Mouse (Mus musculus): Measurements from ENCODE around the gene Olfr694. TPM values are rescaled to one million over a fixed set of nuclear protein-coding genes. Genes with fewer than 3 reads are reported as not detected.
"Not testable (repeated sequence)": the region's sequence is repeated elsewhere in the genome, so short reads cannot be mapped to it uniquely, and the experiment has no call there.

Gene Olfr694
- not detected in 2 replicates for polyA plus RNA-seq (2012)

DNA sequence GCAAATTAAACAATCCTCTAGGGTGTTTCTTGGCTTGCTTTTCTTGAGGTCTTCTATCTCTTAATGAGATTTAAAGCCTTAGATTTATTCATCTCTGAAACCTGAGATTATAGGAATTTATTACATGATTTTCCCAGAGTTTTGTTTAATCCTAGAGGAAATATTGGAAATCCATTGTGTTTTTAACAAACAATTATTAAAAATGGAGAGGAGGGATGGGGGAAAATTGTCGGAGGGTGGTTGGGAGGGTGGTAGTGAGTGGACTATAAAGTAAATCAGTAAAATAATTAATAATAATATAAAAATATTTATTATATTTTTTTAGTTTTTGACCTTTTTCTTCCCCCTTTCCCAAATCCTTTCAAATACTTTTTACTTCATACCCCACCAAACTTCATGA, at the start of gene Olfr694:
TSS of gene Olfr694 (minus strand) at position 101 of the 400 bp plus-strand sequence.
- TF ChIP-seq TAL1 (IDR thresholded peaks at IDR 0.05; ENCODE audit: low read length): no peak
- no peak for TF ChIP-seq GATA1 (IDR thresholded peaks at IDR 0.05; ENCODE audit: low read length)
- no peaks in the 10 kb centered on the region for H3K4me1 ChIP-seq (ENCODE audit: control insufficient read depth)

DNA sequence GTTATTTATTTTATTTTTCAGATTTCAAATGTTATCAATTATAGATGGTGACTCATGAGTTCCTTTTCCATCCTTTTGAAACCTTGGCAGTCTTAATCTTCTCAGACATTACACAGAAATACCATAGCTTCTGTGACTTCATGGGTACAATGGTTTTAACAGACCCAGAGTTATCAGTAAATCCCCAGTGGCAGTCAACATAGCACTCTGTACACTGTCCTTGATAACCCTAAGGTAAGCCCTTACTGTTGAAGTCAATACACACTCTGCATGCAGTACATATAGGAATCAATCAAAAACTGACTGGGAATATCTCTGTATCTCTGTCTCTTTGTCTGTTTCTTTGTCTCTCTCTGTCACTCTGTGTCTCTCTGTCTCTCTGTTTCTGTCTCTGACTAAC, 45.4 kb upstream of the Olfr694 start:
- Histone ChIP-seq H3K27me3 (ENCODE audit: control insufficient read depth) (no peaks in the 10 kb centered on the region), H3K36me3 (ENCODE audit: control insufficient read depth) (no peaks in the 10 kb centered on the region)

More for the DNA sequence above, at the start of gene Olfr694:
- Histone ChIP-seq H3K36me3 (ENCODE audit: control insufficient read depth) (no peaks in the 10 kb centered on the region), H3K4me3 (replicated peaks) (no peak within 1 kb of the TSS), H3K9me3 (ENCODE audit: control insufficient read depth, low read length) (no peaks in the 10 kb centered on the region), H3K27me3 (ENCODE audit: control insufficient read depth) (no peaks in the 10 kb centered on the region)

DNA sequence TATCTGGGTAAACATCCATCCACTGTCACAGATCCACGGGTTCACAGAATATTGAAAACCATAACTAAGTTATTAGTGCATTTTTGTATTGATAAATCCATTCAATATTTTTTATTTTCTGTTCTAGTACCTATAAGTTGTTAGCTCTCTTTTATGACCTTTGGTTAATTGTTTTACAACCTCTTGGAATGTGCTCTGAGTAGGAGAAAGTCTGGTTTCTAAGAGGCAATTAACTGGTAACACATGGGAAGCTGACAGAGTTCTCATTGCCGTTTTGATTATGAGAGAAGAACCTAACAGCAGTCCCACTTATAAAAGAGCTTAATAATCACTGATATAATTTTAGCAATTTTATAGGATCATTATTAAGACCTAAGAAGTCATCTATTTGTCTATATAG, 42.1 kb upstream of the Olfr694 start:
- no peaks in the 10 kb centered on the region for H3K36me3 ChIP-seq (ENCODE audit: control insufficient read depth)
- no peak overlapping the region for H3K4me3 ChIP-seq (replicated peaks)
- H3K9me3 ChIP-seq (ENCODE audit: control insufficient read depth, low read length): no peaks in the 10 kb centered on the region
- no peaks in the 10 kb centered on the region for H3K4me1 ChIP-seq (ENCODE audit: control insufficient read depth)
- no peaks in the 10 kb centered on the region for H3K27me3 ChIP-seq (ENCODE audit: control insufficient read depth)
- TF ChIP-seq TAL1 (IDR thresholded peaks at IDR 0.05; ENCODE audit: low read length) (no peak), GATA1 (IDR thresholded peaks at IDR 0.05; ENCODE audit: low read length) (no peak)

More for the DNA sequence above, 45.4 kb upstream of the Olfr694 start:
- Histone ChIP-seq H3K9me3 (ENCODE audit: control insufficient read depth, low read length) (no peaks in the 10 kb centered on the region), H3K4me3 (replicated peaks) (no peak overlapping the region), H3K4me1 (ENCODE audit: control insufficient read depth) (no peaks in the 10 kb centered on the region)
- TF ChIP-seq TAL1 (IDR thresholded peaks at IDR 0.05; ENCODE audit: low read length) (no peak), GATA1 (IDR thresholded peaks at IDR 0.05; ENCODE audit: low read length) (no peak)

DNA sequence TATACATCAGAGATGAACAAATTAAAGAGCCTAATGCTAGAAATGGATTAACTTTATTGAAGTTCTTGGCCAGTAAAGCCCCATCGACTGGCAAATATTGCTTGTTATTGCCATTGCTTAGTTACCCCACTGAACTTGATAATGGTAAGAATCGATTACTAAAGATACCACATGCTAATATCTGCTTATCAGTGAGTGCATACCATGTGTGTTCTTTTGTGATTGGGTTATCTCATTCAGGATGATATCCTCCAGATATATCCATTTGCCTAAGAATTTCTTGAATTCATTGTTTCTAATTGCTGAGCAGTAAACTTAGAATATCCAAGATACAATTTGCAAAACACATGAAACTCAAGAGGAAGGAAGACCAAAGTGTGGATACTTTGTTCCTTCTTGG, 34.0 kb upstream of the Olfr694 start:
- H3K27me3 ChIP-seq (ENCODE audit: control insufficient read depth); H3K9me3 ChIP-seq (ENCODE audit: control insufficient read depth, low read length); H3K36me3 ChIP-seq (ENCODE audit: control insufficient read depth); H3K4me1 ChIP-seq (ENCODE audit: control insufficient read depth); H3K4me3 ChIP-seq (replicated peaks): not testable (repeated sequence)

DNA sequence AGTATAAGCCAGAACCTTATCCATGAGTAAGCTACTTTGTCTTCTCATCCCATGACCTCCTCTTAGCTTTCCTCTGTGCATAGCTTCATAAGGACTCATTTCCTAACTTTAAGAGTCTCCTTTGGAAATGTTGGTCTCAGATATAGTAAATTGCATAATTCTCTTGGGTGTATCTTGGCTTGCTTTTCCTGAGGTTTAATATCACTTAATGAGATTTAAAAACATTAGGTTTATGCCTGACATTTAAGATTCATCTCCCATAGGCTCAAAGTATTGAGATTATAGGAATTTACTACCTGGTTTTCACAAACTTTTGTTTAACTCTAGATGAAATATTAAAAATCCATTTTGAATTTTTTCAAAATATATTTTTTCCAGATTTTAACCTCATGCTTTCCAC, 24.7 kb upstream of the Olfr694 start, which contains the start of gene Olfr695:
TSS of gene Olfr695 (minus strand) at position 101 of the 400 bp plus-strand sequence.
- Histone ChIP-seq H3K4me3 (replicated peaks) (no peak within 1 kb of the TSS), H3K9me3 (ENCODE audit: control insufficient read depth, low read length) (no peaks in the 10 kb centered on the region), H3K36me3 (ENCODE audit: control insufficient read depth) (no peaks in the 10 kb centered on the region), H3K4me1 (ENCODE audit: control insufficient read depth) (no peaks in the 10 kb centered on the region), H3K27me3 (ENCODE audit: control insufficient read depth) (no peaks in the 10 kb centered on the region)
- no peak for TF ChIP-seq GATA1 (IDR thresholded peaks at IDR 0.05; ENCODE audit: low read length)
- no peak for TF ChIP-seq TAL1 (IDR thresholded peaks at IDR 0.05; ENCODE audit: low read length)

DNA sequence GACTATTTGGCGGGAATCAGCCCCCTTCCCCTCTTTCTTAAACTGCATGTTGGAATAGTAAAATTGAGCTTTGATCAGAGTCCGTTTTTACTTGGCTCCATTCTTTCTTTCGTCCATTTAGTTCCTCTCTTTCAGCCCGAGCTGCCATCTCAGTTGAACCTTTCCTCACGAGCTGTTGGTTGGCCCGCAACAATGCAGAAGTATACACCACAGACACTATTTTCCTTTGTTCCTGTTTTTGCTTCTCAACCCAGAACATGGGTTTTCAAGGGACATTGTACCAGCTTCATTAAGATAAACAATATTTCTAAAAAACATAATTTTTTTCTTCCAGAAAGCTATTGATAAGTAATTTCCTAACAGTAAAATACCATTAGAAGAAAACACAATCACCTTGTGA, 19.8 kb upstream of the Olfr694 start:
- Histone ChIP-seq H3K27me3 (ENCODE audit: control insufficient read depth) (no peaks in the 10 kb centered on the region), H3K36me3 (ENCODE audit: control insufficient read depth) (no peaks in the 10 kb centered on the region), H3K9me3 (ENCODE audit: control insufficient read depth, low read length) (no peaks in the 10 kb centered on the region; the same call in 1 of the 2 replicates), H3K4me1 (ENCODE audit: control insufficient read depth) (no peaks in the 10 kb centered on the region), H3K4me3 (replicated peaks) (no peak overlapping the region)
- TF ChIP-seq TAL1 (IDR thresholded peaks at IDR 0.05; ENCODE audit: low read length) (no peak), GATA1 (IDR thresholded peaks at IDR 0.05; ENCODE audit: low read length) (no peak)

DNA sequence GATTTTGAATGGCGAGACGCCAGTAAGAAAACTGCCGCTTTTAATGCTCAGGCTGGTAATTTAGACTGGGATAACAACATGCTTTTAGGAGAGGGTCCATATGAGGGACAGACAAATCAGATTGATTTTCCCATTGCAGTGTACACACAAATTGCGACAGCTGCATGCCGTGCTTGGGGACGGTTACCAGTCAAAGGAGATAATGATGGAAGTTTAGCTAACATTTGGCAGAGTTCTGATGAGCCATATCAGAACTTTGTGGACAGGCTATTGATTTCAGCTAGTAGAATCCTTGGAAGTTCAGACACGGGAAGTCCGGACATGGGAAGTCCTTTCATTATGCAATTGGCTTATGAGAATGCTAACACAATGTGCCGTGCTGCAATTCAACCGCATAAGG, 16.1 kb upstream of the Olfr694 start:
- H3K4me3 ChIP-seq (replicated peaks); H3K36me3 ChIP-seq (ENCODE audit: control insufficient read depth); H3K4me1 ChIP-seq (ENCODE audit: control insufficient read depth); H3K9me3 ChIP-seq (ENCODE audit: control insufficient read depth, low read length); H3K27me3 ChIP-seq (ENCODE audit: control insufficient read depth): not testable (repeated sequence)

DNA sequence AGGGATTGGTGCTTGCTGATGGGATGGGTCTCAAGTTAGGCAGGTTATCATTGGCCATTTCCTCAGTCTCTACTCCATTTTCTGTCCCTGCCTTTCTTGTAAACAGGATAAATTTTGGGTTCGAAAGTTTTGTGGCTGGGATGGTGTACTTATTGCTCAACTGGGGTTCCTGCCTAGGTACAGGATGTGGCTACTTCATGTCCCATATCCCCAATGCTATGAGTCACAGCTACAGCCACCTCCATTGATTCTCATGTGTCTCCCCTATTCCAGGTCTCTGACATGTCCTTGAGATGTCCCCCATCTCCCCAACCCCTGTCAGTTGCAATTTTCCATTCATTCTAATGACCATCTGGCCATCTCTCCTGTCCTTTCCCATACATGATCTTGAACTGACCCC, 5.3 kb upstream of the Olfr694 start:
- Histone ChIP-seq H3K4me1 (ENCODE audit: control insufficient read depth) (no peaks in the 10 kb centered on the region), H3K9me3 (ENCODE audit: control insufficient read depth, low read length) (no peaks in the 10 kb centered on the region), H3K36me3 (ENCODE audit: control insufficient read depth) (no peaks in the 10 kb centered on the region), H3K4me3 (replicated peaks) (no peak overlapping the region), H3K27me3 (ENCODE audit: control insufficient read depth) (no peaks in the 10 kb centered on the region)
- TF ChIP-seq GATA1 (IDR thresholded peaks at IDR 0.05; ENCODE audit: low read length): no peak
- no peak for TF ChIP-seq TAL1 (IDR thresholded peaks at IDR 0.05; ENCODE audit: low read length)

DNA sequence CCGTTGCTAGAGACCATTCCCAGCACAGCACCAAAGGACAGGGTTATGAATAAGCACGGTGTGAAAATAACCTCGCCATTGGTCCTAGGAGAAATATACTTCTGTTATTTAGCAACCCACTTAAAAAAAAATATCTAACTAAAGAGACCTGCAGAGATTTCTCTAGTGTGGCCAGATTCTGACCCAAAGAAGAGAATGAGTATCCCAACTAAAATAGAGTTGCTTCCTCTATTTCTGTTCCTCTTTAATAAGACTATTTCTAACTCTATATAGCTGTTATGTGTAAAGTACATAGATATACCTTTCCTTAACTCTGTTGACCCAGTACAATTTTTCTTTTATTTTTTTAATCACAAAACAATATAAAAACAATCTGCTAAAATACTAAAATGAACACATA, 1.4 kb upstream of the Olfr694 start:
- no peaks in the 10 kb centered on the region for H3K4me1 ChIP-seq (ENCODE audit: control insufficient read depth)
- H3K9me3 ChIP-seq (ENCODE audit: control insufficient read depth, low read length): no peaks in the 10 kb centered on the region
- H3K36me3 ChIP-seq (ENCODE audit: control insufficient read depth): no peaks in the 10 kb centered on the region
- no peak overlapping the region for H3K4me3 ChIP-seq (replicated peaks)
- TF ChIP-seq GATA1 (IDR thresholded peaks at IDR 0.05; ENCODE audit: low read length) (no peak), TAL1 (IDR thresholded peaks at IDR 0.05; ENCODE audit: low read length) (no peak)
- no peaks in the 10 kb centered on the region for H3K27me3 ChIP-seq (ENCODE audit: control insufficient read depth)

DNA sequence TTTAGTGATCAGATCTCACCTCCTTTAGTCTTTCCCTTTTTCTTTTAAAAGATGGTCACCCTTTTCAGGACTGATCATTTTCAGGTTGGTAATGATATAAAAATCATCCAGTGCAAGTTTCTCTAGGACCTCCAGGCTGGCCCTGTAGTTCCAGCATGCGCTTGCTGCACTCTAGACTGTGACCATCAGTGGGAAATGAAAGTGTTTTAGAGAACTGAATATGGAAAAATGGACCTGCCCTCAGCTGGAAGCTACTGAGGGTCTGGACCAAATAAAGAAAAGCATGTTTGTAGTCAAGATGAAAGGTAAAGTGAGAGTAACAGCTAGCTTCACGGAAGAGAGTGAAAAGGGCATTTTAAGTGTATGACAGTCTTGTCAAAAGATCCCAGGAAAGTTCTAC, 6.2 kb downstream of the Olfr694 start:
- no peak for TF ChIP-seq GATA1 (IDR thresholded peaks at IDR 0.05; ENCODE audit: low read length)
- no peak for TF ChIP-seq TAL1 (IDR thresholded peaks at IDR 0.05; ENCODE audit: low read length)

More for the DNA sequence above, 6.2 kb downstream of the Olfr694 start:
- Histone ChIP-seq H3K36me3 (ENCODE audit: control insufficient read depth) (no peaks in the 10 kb centered on the region), H3K4me1 (ENCODE audit: control insufficient read depth) (no peaks in the 10 kb centered on the region), H3K9me3 (ENCODE audit: control insufficient read depth, low read length) (no peaks in the 10 kb centered on the region), H3K4me3 (replicated peaks) (no peak overlapping the region), H3K27me3 (ENCODE audit: control insufficient read depth) (no peaks in the 10 kb centered on the region)
